Mouse (Mus musculus): ENCODE results near the gene Rhox4e. TPM values are rescaled to one million over a fixed set of nuclear protein-coding genes. Genes with fewer than 3 reads are reported as not detected.

The Rhox4e gene
- polyA plus RNA-seq, 1 experiment from 2014 or later: not detected

Other genes starting within 250 kb of the Rhox4e start
- gene Rhox3a2, start 177.4 kb upstream of the Rhox4e start, polyA plus RNA-seq (2014; fragmentation: Nextera tagmentation; extraction: Ambion mirVana): not detected in 2 replicates
- not detected in 2 replicates for gene Rhox4a2, start 166.6 kb upstream of the Rhox4e start, polyA plus RNA-seq (2014; fragmentation: Nextera tagmentation; extraction: Ambion mirVana)
- gene Rhox2b, start 145.3 kb upstream of the Rhox4e start, polyA plus RNA-seq (2014; fragmentation: Nextera tagmentation; extraction: Ambion mirVana): not detected in 2 replicates
- not detected in 2 replicates for gene Rhox4b, start 124.9 kb upstream of the Rhox4e start, polyA plus RNA-seq (2014; fragmentation: Nextera tagmentation; extraction: Ambion mirVana)
- not detected in 2 replicates for gene Rhox2c, start 103.7 kb upstream of the Rhox4e start, polyA plus RNA-seq (2014; fragmentation: Nextera tagmentation; extraction: Ambion mirVana)
- not detected in 2 replicates for gene Rhox3c, start 98.8 kb upstream of the Rhox4e start, polyA plus RNA-seq (2014; fragmentation: Nextera tagmentation; extraction: Ambion mirVana)
- not detected in 2 replicates for gene Rhox4c, start 77.1 kb upstream of the Rhox4e start, polyA plus RNA-seq (2014; fragmentation: Nextera tagmentation; extraction: Ambion mirVana)
- gene Rhox2d, start 64.0 kb upstream of the Rhox4e start, polyA plus RNA-seq (2014; fragmentation: Nextera tagmentation; extraction: Ambion mirVana): not detected in 2 replicates
- not detected in 2 replicates for gene Rhox4d, start 43.1 kb upstream of the Rhox4e start, polyA plus RNA-seq (2014; fragmentation: Nextera tagmentation; extraction: Ambion mirVana)
- gene Rhox2e, start 27.0 kb upstream of the Rhox4e start, polyA plus RNA-seq (2014; fragmentation: Nextera tagmentation; extraction: Ambion mirVana): not detected in 2 replicates
- gene Rhox3e, start 15.4 kb upstream of the Rhox4e start, polyA plus RNA-seq (2014; fragmentation: Nextera tagmentation; extraction: Ambion mirVana): not detected in 2 replicates
- gene Rhox2f, start 14.0 kb downstream of the Rhox4e start, polyA plus RNA-seq (2014; fragmentation: Nextera tagmentation; extraction: Ambion mirVana): not detected in 2 replicates
- gene Rhox3f, start 23.6 kb downstream of the Rhox4e start, polyA plus RNA-seq (2014; fragmentation: Nextera tagmentation; extraction: Ambion mirVana): not detected in 2 replicates
- gene Rhox4f, start 50.3 kb downstream of the Rhox4e start, polyA plus RNA-seq (2014; fragmentation: Nextera tagmentation; extraction: Ambion mirVana): not detected in 2 replicates
- gene Rhox3g, start 71.2 kb downstream of the Rhox4e start, polyA plus RNA-seq (2014; fragmentation: Nextera tagmentation; extraction: Ambion mirVana): not detected in 2 replicates
- gene Rhox2g, start 86.1 kb downstream of the Rhox4e start, polyA plus RNA-seq (2014; fragmentation: Nextera tagmentation; extraction: Ambion mirVana): not detected in 2 replicates
- not detected in 2 replicates for gene Rhox4g, start 93.9 kb downstream of the Rhox4e start, polyA plus RNA-seq (2014; fragmentation: Nextera tagmentation; extraction: Ambion mirVana)
- gene Rhox3h, start 111.4 kb downstream of the Rhox4e start, polyA plus RNA-seq (2014; fragmentation: Nextera tagmentation; extraction: Ambion mirVana): not detected in 2 replicates
- not detected in 2 replicates for gene Rhox2h, start 115.9 kb downstream of the Rhox4e start, polyA plus RNA-seq (2014; fragmentation: Nextera tagmentation; extraction: Ambion mirVana)
- gene Rhox5, start 247.4 kb downstream of the Rhox4e start, polyA plus RNA-seq (2014; fragmentation: Nextera tagmentation; extraction: Ambion mirVana): not detected in 2 replicates